Mouse (Mus musculus) liver, postnatal 0 days (tissue): Measurements from ENCODE around the gene Gm45618. TPM values are rescaled to one million over a fixed set of nuclear protein-coding genes. Genes with fewer than 3 reads are reported as not detected.

Source experiments
- ATAC-seq: fragments of 200-750 bp; cut with Nextera tagmentation; 2 replicates; pipeline ENCODE4 v1.8.0; 2017; ENCODE audit warnings: mild to moderate bottlenecking, moderate library complexity
- DNase-seq: peaks from one replicate; pipeline ENCODE4 v3.0.0-alpha.2; 2016
- H3K27ac ChIP-seq: fragments of 300-500 bp; sonication (generic); 2 replicates; pipeline ENCODE4 v1.5.1; 2014; ENCODE audit warnings: antibody characterized with exemption, moderate library complexity, mild to moderate bottlenecking, low read depth
- H3K27me3 ChIP-seq: fragments of 300-500 bp; sonication (generic); 2 replicates; pipeline ENCODE4 v1.6.1; 2014; ENCODE audit warnings: low read length, control low read depth, mixed read lengths; ENCODE audit not compliant: insufficient read depth
- H3K36me3 ChIP-seq: fragments of 300-500 bp; sonication (generic); replicated peaks from 2 replicates; pipeline ENCODE4 v1.6.1; 2014; ENCODE audit warnings: mild to moderate bottlenecking, control low read depth, low read length, moderate library complexity, mixed read lengths; ENCODE audit not compliant: insufficient read depth
- H3K4me1 ChIP-seq: fragments of 300-500 bp; sonication (generic); 2 replicates; pipeline ENCODE4 v1.6.1; 2014; ENCODE audit warnings: antibody characterized with exemption, mild to moderate bottlenecking, control low read depth; ENCODE audit not compliant: insufficient read depth
- H3K4me2 ChIP-seq: fragments of 300-500 bp; sonication (generic); 2 replicates; pipeline ENCODE4 v1.6.1; 2014; ENCODE audit warnings: low read depth, mild to moderate bottlenecking, low read length, moderate library complexity, mixed read lengths
- H3K4me3 ChIP-seq: fragments of 300-500 bp; sonication (generic); 2 replicates; pipeline ENCODE4 v1.5.1; 2014; ENCODE audit warnings: low read depth, low read length
- H3K9ac ChIP-seq: fragments of 300-500 bp; sonication (generic); replicated peaks from 2 replicates; pipeline ENCODE4 v1.6.1; 2014; ENCODE audit warnings: mild to moderate bottlenecking, moderate library complexity
- H3K9me3 ChIP-seq: fragments of 300-500 bp; sonication (generic); 2 replicates; pipeline ENCODE4 v1.6.1; 2016; ENCODE audit warnings: mild to moderate bottlenecking, control low read depth, low read length, mixed read lengths
- CTCF ChIP-seq: sonication (generic); IDR thresholded peaks from 2 replicates; pipeline ENCODE4 v1.5.1; 2016; ENCODE audit warnings: antibody characterized with exemption, low read depth
- EP300 ChIP-seq: IDR thresholded peaks from 2 replicates; pipeline ENCODE4 v1.6.1; 2016; ENCODE audit warnings: antibody characterized with exemption, low read depth, mild to moderate bottlenecking
- WGBS: fragments of 180-500 bp; shearing (Covaris S2); extraction: QIAGEN DNeasy Blood & Tissue Kit; methylation state at CpG from one replicate; pipeline ENCODE4 v1.1.7; 2014; ENCODE audit not compliant: insufficient replicate concordance; 5-methylcytosine and 5-hydroxymethylcytosine counted together
- polyA plus RNA-seq: library from polyadenylated mRNA; unstranded; fragments of >200 nt; fragmentation: Nextera tagmentation; extraction: Ambion mirVana; gene quantifications from 2 replicates; pipeline ENCODE4 v1.2.1, GENCODE M21; 2015

The Gm45618 gene
- polyA plus RNA-seq, 1 experiment from 2014 or later: not detected

DNA sequence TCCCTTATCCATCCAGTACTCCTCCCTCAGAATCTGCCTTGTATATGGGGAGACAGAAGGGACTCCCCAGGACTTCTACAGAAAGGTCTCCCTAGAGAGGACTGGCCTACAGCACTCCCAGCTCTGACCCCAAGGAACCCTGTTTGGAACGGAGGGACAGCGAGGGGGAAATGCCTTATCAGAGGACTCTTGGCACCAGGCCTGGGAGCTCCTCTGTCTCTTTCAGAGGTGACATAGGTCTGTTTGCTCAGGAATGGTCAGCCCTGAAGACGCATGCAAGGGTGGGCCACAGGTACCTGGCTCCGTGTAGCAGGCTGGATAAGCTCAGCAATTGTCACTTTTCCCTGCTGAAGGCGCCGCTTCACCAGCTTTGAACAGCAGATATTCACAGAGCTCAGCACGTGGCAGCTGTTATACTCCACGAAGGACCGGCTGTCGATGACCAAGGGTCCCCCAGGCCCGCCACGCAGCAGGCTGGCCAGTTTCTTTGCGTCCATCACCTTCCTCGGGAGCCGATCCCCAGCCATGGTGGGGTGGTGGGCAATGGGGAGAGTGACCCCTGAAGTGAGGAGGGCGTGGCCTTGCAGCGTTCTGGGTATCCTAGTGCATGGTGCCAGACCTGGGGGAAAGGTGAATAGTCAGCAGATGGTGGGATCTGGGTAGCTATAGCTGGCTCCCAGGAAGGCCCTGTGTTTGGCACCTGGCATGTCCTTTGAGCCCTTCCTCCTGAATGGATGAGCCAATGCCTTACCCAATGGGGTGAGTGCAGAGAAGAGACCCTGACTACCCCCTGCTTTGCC, 30.7 kb downstream of the Gm45618 start:
- WGBS: 67% methylated on average over 17 of the region's 17 CpGs
- DNase-seq: peak; percentile 16
- Histone ChIP-seq H3K9ac (no peak overlapping the region), H3K27me3 (peaks cover 43% of the 10 kb centered on the region), H3K36me3 (peaks cover 10% of the 10 kb centered on the region; the same call in 1 of the 2 replicates), H3K4me2 (no peak overlapping the region), H3K27ac (0 out of 2 replicates have a peak overlapping the region, but pooled peaks have one; percentile 29), H3K9me3 (no peaks in the 10 kb centered on the region), H3K4me1 (peaks cover 67% of the 10 kb centered on the region), H3K4me3 (no peak overlapping the region)
- ATAC-seq: no peak
- no peak for TF ChIP-seq CTCF

DNA sequence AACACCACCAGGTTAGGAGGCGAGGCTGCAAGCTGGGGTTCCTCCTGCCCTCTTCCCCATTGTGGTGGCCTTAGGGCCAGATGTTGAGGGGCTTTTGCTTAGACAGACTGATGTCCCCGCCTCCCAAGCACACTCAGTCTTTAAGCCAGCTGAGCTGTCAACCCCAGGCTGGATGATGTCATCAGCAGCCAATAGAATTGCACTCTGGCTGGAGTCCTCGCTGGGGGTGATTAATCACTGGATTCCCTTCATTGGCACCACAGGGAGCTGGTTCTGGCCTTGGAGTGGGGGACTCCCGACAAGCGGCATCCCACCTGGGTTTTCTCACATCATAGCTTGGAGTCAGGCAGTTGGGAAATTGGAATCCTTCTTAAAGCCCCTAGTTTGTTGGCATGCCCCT, 31.6 kb downstream of the Gm45618 start:
- Histone ChIP-seq H3K27me3 (peaks cover 44% of the 10 kb centered on the region), H3K4me1 (peaks cover 67% of the 10 kb centered on the region), H3K36me3 (peaks cover 11% of the 10 kb centered on the region; the same call in 1 of the 2 replicates), H3K4me3 (no peak overlapping the region), H3K9me3 (no peaks in the 10 kb centered on the region), H3K4me2 (peak overlapping the region; percentile 15; the same call in 1 of the 2 replicates), H3K27ac (peak overlapping the region; percentile 29; the same call in 1 of the 2 replicates), H3K9ac (no peak overlapping the region)
- TF ChIP-seq CTCF (no peak), EP300 (no peak)
- peak; percentile 57 for DNase-seq
- WGBS: 11% methylated on average over 5 of the region's 5 CpGs
- ATAC-seq: no peak; the same call in 1 of the 2 replicates

GRCm38 (mm10) chr7:142087069-142087652, 33.4 kb downstream of the Gm45618 start:
- Histone ChIP-seq H3K27ac (peak overlapping the region; percentile 94), H3K9me3 (no peaks in the 10 kb centered on the region), H3K4me1 (peaks cover 59% of the 10 kb centered on the region), H3K9ac (peak overlapping the region; percentile 7; the same call in 1 of the 2 replicates), H3K4me2 (peak overlapping the region; percentile 54), H3K27me3 (peaks cover 49% of the 10 kb centered on the region), H3K4me3 (no peak overlapping the region), H3K36me3 (peaks cover 24% of the 10 kb centered on the region; the same call in 1 of the 2 replicates)
- DNase-seq (peak; percentile 47), ATAC-seq (peak; percentile 96)
- TF ChIP-seq CTCF: no peak
- peak; percentile 97 for TF ChIP-seq EP300
- 50% methylated on average over 1 of the region's 1 CpGs for WGBS

DNA sequence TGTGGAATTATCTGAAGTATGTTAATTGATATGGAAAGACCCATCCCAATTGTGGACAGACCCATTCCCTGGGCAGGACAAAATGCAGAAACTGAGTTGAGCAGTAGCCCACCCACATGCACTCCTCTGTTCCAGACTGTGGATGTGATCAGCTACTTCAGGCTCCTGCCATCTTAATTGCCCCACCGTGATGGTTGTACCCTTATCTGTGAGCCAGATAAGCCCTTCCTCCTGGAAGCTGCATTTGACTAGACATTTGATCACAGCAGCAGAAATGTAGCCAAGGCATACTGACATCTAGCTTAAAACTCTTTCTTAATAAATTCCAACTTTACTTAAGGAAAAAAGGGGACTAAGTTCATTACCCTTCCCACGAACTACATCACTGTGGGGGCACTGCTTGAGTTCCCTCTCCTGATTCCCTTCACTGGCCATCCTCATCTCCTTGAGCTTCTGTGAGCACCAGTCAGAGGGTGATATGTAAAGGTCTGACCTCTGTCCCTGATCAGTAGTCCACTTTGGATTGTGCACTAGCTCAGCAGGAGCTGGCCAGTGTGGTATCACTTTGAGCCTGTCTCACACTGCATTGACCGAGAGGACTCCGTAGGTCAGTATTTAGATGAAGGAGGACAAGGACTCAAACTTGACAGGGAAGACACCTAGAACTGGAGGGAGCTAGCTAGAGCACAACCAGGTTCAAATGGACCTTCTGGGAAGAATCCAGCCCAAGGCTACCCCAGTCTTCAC, 34.2 kb downstream of the Gm45618 start:
- Histone ChIP-seq H3K27ac (peak overlapping the region; percentile 94), H3K36me3 (peaks cover 24% of the 10 kb centered on the region; the same call in 1 of the 2 replicates), H3K4me2 (peak overlapping the region; percentile 54), H3K4me1 (peaks cover 54% of the 10 kb centered on the region), H3K9ac (peak overlapping the region; percentile 7), H3K9me3 (no peaks in the 10 kb centered on the region), H3K4me3 (no peak overlapping the region), H3K27me3 (peaks cover 55% of the 10 kb centered on the region)
- DNase-seq (peak; percentile 14), ATAC-seq (0 out of 2 replicates have a peak, but pooled peaks have one; percentile 0)
- WGBS: 58% methylated on average over 4 of the region's 4 CpGs
- TF ChIP-seq CTCF (no peak), EP300 (no peak)

DNA sequence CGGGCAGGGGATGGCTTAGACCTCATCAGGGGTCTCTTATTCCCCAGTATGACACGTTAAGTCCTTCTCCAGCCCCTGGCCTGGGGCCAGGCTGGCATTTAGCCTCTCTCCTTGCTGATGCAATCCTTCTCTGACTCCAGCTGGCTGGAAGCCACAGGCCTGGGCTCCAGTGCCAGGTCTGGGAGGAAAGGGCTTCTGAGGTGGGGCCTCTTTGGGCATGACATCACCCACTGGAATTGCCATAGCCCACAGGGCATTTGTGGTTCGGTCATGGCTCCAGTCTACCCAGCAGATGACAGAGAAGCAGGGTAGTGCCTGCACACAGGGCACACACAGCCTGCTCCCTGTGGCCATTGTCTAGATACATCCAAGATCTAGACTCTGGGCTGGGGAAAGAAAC, 35.7 kb downstream of the Gm45618 start:
- DNase-seq: peak; percentile 64

More for the DNA sequence above, 35.7 kb downstream of the Gm45618 start:
- Histone ChIP-seq H3K4me3 (no peak overlapping the region), H3K27me3 (peaks cover 57% of the 10 kb centered on the region), H3K27ac (no peak overlapping the region), H3K36me3 (peaks cover 24% of the 10 kb centered on the region; the same call in 1 of the 2 replicates), H3K9ac (no peak overlapping the region), H3K4me2 (no peak overlapping the region), H3K4me1 (peaks cover 51% of the 10 kb centered on the region), H3K9me3 (no peaks in the 10 kb centered on the region)
- no peak for TF ChIP-seq CTCF
- TF ChIP-seq EP300: no peak
- WGBS: 54% methylated on average over 3 of the region's 3 CpGs
- peak; percentile 10; the same call in 1 of the 2 replicates for ATAC-seq
